Mouse (Mus musculus) R1 (cell line): ENCODE data around the gene Milr1.
"Not testable (repeated sequence)": the region's sequence is repeated elsewhere in the genome, so short reads cannot be mapped to it uniquely, and the experiment has no call there.

Experiments used
- DNase-seq: peaks from one replicate; pipeline ENCODE4 v3.0.0-alpha.2; 2018; ENCODE audit warnings: low read depth, low spot score

Gene Milr1

DNA sequence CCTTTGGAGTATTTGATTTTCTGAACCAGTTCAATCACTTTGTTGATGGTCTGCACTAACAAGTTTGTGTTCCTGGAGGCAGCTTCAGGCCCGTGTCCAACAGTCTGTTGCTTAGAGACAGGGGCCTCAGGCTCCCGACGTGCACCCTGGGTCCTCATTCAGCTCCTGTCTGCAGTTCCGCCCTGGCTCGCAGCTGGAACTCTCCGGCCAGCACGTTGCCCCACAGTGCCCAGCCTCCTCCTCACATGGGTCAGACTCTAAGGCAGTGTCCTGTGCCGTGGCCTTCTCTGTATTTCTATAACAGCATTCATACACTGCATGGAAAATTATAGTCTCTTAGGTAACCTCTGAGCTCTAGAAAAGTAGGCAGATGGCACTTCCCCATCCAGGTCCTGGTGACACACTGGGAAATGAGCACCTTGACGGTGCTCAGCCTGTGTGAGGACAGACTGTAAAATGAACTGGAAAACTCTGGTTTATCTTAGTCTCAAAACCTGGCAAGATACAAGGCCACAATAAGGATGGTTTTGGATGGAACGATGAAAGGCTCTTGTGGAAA, 51.1 kb downstream of the Milr1 start:
- no peak for DNase-seq

GRCm38 (mm10) chr11:106807442-106807841, 56.4 kb downstream of the Milr1 start:
- DNase-seq: not testable (repeated sequence)

- DNase-seq: no peak
Measured at GRCm38 (mm10) chr11:106812410-106813136, 61.5 kb downstream of the Milr1 start.

- DNase-seq: no peak
Measured at GRCm38 (mm10) chr11:106814601-106815320, 63.7 kb downstream of the Milr1 start.

- no peak for DNase-seq
Measured at GRCm38 (mm10) chr11:106815331-106815730, 64.3 kb downstream of the Milr1 start.

DNA sequence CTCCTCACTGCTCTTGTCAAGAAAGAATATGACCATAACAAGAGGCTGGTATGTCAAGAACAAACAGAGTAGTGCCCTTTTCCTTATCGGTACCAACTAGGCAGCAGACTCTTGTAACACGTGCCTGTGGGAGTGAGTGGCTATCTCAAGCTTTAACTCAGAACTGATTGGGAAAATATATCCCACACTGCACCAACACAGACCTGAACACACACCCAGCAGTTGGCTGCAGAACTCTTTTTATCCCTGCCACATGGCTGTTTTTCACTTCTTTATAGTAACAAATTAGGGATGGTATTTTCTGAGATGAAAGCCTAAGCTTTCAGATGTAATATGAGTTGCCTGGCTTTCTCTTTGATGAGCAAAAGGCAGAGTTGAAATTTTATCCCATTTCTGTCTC, 64.7 kb downstream of the Milr1 start:
- no peak for DNase-seq

GRCm38 (mm10) chr11:106816316-106816715, 65.3 kb downstream of the Milr1 start:
- no peak for DNase-seq

GRCm38 (mm10) chr11:106817156-106817555, 66.1 kb downstream of the Milr1 start:
- no peak for DNase-seq

GRCm38 (mm10) chr11:106817808-106818207, 66.8 kb downstream of the Milr1 start:
- no peak for DNase-seq

DNA sequence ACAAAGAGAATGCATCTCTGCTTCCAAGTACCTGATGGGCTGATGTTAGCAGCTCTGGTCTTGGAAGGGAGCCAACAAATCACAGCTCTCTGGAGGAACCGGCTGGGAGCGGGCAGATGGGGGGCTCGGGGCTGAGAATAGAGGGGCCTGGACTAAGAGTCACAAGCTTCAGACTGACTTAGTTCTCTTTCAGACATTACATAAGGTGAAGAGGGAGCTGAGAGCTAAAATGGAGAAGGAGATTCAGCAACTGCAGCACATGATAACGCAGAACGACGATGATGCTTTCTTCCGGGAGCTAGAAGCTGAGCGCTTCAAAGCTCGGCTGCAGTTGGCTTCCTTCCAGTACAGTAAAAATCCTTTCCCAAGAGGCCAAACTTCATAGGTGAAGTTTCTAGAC, 67.3 kb downstream of the Milr1 start:
- DNase-seq: no peak
